Mouse (Mus musculus): ENCODE measurements around the gene Mpdz. TPM values are rescaled to one million over a fixed set of nuclear protein-coding genes. Genes with fewer than 3 reads are reported as not detected.

The Mpdz gene
- total RNA-seq (2021), result 10 to 100 TPM; 60.0 to 64.4 TPM
- long read RNA-seq, experiment 1, full-length matches to known transcripts, result 8 of 46 reads
- long read RNA-seq, experiment 1, partial matches to known transcripts, result 8 of 46 reads
- long read RNA-seq, experiment 1, other reads (novel, unspliced or antisense), result 30 of 46 reads
- long read RNA-seq, experiment 2, full-length matches to known transcripts, result 1 of 10 reads
- long read RNA-seq, experiment 2, partial matches to known transcripts, result 6 of 10 reads
- long read RNA-seq, experiment 2, other reads (novel, unspliced or antisense), result 3 of 10 reads

DNA sequence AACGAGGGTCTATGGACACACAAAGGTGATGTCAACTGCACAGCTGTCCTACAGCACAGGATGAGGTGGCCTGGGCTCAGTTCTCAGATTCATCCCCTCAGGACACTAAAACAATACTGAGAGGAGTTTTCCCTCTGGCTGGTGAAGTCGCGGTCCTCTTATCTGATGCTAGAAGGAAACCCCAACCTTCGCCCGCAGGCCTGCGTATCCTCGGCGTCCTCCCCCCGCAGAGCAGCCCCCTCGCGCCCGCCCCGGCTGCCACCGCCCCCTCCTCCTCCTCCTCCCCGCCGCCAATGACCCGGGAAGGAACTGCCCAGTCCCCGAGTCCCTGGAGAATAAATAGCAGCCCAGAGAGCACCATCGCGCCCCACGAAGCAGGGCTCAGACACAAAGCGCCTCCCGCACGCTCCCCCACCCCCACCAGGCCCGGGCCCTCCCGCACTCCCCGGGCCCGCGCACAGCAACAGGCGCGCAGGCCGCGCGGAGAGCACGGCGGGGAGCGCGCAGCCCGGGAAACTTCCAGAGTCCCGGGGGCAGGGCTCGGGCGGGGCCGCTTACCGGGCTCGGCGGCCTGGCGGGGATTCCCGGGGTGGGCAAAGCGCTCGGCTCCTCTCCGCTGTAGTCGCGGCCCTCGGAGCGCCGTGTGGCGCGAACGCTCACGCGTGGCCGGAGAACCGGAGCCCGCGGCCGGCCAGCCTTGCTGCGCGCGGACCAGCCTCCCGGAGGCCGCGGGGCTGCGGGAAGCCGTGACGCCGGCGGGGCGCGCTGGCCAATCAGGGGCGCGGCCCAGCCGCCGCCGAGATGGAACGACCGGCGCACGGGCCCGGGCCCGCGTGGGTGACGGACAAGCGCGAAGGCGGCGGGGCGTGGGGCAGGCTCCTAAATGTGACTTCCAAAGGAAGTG lies at the start of gene Mpdz:
Gene Mpdz (minus strand): TSS at position 738 of the 904 bp plus-strand sequence.
- DNase-seq (ENCODE audit: low spot score), result peak; percentile 59

DNA sequence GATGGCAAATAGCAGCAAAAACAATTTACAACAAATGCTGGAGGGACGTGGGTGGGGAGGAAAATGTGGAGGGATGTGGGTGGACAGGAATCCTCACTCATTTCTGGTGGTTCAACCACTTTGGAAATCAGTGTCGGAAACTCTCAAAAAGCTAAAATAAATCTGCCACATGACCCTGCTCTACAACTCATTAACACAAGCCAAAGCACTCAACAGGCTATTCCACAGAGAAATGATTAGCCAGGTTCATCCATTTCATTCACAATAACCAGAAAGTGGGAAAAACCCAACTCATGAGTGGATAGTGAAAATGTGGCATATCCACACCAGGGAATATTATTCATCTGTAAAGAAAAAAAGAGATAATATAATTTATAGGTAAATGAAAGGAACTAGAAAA lies 47.9 kb upstream of the Mpdz start:
- DNase-seq (ENCODE audit: low spot score), result no peak

DNA sequence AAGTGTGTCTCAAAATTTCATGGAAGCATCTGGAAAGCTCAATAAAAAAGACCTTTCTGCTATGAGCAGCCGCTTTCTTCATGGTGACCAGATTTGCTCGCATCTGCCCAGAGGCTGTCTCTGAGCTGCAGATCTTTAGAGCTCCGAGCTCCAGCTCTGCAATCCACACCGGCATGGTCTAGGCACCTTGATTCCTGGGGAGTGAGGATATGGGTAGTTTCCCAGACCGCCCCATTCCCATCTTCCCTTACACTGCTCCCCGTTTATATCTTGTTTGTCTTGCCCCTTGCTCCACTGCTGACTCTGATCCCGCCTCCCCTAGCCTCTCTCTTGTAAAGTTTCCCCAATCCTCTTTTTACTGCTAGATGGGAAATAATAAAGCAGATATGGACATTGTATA lies 42.0 kb upstream of the Mpdz start:
- DNase-seq (ENCODE audit: low spot score), result no peak

DNA sequence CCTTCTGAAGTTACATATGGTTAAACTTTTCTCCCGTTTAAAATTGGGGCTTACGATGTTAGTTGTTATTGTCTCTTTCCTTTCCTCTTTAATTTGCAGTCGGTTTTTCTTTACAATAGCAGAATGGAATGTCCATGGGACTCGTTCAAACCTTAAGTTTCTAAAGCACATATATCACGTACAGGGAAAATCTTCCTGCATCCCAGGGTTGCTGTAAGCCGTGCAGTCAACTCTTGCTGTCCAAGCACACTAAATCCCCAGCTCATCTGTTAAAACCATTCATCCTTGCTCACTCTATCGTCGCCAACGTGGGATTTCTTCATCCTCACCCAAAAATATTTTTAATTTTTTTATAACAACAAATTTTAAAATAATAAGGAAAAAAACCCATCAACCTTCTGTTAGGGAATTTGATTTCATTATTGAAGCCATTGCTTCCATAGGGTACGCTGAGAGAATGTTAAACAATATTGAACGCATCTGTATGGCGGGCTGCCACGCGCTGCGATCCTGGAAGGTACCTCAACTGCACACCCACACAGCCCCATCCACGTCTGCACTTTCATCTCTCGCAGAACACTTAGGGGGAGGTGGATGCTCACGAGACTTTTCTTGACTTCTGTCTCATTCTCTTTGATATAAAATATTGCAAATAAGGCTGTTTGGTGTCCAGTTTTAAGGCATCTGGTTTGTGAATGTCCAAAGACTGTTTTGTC lies 41.4 kb upstream of the Mpdz start:
- no peak for DNase-seq (ENCODE audit: low spot score)

DNA sequence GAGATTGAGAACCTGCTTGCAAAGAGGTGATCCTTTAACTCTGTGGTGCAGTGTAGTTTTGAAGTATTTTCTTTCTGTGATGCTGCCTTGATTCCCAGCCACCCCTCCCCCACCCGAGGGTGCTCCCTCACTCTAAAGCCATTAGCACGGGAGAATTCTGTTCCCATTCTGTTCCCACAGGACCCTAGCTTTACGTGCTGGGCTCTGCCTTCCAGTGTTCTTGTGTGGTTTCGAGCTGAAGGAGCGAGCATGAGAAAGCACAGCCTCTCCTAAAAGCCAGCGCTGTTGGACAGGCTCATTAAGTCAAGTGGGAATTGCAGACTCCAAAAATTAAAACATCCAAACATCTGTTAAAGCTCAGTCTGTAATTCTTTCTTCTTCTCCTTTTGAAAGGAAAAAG lies 40.5 kb upstream of the Mpdz start:
- peak; percentile 42 for DNase-seq (ENCODE audit: low spot score)

DNA sequence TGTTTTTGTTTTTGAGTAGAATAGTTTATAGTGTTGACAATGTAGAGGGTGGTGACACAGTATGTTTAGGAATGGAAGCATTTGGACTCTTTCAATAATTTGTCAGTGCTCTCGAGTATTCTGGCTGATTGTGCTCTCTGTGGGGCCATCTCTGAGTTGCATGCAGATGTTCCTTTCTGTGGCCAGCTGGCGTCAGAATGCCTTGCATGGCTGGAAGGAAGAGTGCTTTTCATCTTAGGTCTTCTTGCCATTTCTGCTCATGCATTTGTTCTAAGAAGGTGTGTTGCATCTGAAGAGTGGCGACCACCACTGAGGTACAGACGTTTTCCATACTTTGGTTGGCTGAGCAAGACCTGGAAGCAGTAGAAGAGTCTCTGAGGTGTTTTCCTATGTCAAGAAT lies 24.2 kb upstream of the Mpdz start:
- peak; percentile 26 for DNase-seq (ENCODE audit: low spot score)

DNA sequence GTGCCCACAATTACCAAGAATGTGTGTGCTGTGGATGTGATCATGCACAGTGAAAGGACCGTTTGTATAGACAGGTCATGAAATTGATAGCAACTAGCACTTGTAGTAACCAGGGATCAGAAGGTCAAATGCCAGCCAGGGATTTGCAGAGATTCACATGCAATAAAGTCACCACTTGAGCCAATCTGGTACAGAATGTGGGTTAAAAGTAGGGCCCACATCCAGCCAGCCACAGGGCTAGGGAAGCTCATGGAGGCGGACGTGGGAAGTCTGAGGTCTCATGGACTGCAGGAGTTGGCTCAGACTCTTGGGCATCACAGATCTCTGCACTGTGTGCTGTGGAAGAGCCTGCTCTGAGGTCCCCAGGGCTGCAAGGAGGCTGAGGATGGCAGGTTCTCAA lies 22.6 kb upstream of the Mpdz start:
- no peak for DNase-seq (ENCODE audit: low spot score)

DNA sequence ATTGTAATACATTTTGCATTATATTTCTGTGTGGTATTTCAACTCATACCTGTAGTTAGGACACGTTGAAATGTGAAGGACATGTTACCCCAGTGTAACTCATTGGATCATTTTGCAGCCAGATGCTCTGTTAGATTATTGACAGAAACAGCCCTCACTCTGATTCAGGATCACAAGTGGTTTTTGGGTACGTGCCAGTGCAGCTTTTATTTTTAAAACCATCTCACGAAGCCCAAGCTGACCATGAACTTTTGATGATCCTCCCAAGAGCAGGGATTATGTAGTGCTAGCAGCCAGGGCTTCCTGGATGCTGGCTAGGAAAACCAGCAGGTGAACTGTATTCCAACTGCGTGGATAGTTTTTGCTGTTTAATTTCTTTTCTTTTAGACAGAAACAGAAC lies 19.6 kb upstream of the Mpdz start:
- DNase-seq (ENCODE audit: low spot score), result peak; percentile 39

DNA sequence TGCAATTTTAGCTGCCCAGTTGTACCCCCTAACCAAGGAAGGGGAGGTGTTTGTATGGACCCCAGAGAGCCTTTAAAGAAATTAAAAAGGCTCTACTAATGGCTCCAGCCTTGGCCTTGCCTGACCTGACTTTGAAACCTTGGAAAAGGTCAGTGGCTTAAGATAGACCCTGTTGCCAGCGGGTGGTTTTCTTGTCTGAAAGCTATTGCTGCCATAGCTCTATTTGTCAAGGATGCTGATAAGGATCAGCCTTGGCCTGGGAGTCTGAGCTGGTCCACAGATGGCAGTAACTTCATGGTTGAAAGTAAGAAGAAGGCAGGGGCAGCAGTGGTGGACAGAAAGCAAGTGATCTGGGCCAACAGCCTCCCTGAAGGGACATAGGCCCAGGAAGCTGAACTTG lies 16.3 kb upstream of the Mpdz start:
- DNase-seq (ENCODE audit: low spot score), result no peak

DNA sequence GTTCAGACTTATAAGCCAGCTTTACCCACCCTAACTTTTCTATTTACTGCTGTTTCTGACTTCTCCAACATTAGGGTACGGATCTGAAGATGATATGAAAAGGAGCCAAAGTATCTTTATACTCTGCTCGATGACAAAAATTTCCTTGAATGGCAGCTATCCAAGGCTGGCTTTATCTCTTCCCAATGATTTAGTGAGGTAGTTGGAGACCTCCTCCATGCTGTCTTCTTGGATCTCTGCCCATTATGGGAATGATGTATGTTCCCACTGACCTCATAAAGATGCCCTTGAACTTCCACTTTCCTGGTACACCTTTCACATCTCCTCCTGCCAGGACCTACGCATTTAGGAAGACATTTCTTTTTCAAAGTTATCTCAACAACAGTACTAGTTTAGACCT lies 11.2 kb upstream of the Mpdz start:
- no peak for DNase-seq (ENCODE audit: low spot score)

DNA sequence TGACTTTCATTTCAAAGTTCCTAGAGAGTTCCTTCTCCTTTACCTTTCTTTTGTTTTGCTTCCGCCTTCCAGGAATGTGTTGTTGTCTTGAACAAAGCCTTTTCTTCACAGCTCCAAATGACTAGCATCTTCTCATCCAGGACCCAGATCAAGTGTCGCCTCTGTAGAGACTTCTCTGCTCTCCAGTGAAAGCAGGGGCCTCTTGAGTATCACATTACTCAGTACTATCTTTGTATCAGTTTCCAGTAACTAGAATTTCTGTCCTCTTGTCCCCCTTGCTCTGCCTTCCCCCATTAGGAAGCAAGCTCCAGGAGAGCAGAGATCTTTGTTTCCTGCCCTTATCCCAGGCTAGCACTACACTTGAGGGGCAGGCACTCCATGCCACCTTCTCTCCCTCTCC lies 9.6 kb upstream of the Mpdz start:
- no peak for DNase-seq (ENCODE audit: low spot score)

DNA sequence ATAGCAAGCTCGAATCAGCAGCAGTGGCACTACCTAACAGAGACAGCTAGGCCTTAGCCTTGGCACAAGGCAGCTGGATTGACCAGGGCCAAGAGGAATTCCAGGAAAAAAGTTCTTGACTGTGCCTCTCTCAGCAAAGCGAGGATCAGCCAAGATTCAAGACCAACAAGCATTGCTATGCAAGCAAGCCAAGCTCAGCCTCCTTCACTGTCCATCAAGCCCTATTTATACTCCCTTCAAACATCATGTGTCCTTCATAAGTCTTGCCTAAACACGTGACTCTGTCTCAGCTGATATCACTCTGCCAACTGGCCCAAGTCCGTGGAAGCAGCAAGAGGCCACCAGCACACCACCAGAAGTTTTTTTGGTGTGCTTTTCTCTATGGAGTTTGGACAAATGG lies 6.8 kb upstream of the Mpdz start:
- DNase-seq (ENCODE audit: low spot score), result no peak

DNA sequence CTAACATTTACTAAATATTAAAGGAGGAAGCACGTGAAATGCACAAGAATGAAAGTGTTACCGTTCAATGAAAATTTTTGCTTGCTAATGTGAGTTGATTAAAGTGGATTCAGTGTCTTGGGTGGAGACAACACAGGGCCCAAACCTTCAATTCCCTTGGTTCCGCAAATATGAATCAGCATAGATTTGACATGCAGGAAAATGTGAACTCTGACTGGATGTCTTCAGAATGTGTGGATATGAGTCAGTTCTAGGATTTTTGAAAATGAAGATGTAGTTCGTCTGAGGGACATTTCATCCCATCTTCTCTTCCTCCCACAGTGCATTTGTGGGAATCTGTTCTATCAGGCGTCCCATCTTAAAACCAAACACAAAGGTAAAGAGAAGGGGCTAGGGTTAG lies 951 bp upstream of the Mpdz start:
- DNase-seq (ENCODE audit: low spot score), result no peak

DNA sequence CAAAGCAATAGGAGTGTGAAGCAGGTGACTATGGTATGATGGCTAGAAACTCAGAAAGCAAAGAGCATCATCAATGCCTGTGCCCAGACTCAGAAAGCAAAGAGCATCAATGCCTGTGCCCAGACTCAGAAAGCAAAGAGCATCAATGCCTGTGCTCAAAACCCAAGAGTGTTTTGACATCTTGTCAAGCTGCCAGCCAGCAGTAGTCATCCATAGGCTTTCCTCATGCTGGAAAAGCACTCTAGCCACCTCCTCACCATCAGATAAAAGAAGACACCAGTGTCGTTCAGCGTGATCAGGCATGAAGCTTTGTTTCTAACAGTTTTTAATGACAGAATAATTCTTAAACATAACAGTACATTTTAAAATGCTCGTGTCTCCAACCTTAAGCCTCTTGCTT lies 8.7 kb downstream of the Mpdz start:
- no peak for DNase-seq (ENCODE audit: low spot score)

DNA sequence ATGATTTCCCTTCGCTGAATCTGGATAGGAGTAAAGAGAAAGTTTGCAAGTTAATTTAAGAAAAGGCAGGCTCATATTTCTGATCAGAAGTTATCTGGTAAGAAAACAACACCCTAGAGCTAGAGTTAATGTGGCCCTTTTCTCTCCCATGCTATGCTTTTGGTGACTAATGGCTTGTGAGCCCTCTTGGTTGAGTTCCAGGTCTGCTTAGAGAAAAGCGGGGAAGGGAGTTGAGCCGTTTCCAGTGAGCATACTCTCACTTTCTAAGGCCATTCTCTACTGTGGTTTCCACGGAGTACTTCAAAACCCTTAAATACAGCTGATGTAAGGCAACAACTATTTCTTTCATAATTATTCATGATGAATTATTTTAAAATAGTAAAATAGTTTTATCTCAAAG lies 11.8 kb downstream of the Mpdz start:
- no peak for DNase-seq (ENCODE audit: low spot score)

DNA sequence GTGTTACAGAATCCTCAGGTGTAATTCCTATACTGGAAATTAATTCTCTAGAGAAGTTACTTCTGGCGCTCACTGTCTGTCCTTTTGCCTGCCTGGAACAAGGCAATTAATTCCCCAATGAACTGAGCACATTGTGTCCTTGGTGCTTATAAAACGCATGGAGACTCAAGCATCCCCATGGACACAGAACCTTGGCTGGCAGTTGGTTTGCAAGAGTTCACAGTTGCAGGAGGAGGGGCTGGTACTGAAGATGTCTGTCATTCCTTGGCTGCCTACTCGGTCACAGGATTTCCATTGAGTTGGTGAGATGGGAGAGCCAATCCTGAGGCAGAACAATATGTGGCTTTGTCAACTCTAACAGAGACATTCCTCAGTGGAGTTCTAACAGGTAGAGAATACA lies 12.5 kb downstream of the Mpdz start:
- DNase-seq (ENCODE audit: low spot score), result peak; percentile 40

DNA sequence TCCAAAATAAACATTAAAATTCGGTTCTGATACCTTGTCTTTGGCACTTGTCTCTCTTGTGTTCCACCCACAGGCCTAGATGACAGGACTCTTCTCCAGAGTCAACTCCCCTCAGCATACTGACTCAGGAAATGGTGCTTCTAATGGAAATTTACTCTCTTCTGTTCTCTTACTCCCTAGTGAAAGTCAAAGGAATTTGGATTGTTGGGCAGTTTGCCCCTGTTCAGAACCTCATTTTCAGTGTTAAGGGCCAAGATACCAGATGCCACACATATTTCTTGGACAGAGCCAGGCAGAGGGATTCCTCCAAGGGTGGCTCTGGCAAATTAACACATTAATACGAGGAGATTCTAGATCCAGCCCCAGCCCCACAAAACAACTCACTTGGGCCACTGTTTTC lies 12.9 kb downstream of the Mpdz start:
- DNase-seq (ENCODE audit: low spot score), result no peak

DNA sequence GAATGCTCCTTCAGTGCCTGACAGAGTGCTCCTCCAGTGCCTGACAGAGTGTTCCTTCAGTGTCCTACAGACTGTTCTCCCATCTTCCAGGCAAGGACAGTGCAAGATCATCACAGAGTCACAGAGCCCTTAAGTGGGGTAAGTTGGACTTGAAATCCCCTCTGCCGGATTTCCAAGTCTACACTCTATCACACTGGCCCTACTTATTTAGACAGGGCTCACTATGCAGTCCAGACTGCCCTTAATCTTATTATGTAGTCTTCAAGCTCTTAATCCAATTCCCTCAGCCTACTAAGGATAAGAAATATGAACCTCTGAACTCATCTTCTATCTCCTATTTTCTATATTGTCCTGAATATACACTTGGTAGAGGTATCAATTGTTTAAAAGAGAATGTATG lies 19.1 kb downstream of the Mpdz start:
- DNase-seq (ENCODE audit: low spot score), result no peak

DNA sequence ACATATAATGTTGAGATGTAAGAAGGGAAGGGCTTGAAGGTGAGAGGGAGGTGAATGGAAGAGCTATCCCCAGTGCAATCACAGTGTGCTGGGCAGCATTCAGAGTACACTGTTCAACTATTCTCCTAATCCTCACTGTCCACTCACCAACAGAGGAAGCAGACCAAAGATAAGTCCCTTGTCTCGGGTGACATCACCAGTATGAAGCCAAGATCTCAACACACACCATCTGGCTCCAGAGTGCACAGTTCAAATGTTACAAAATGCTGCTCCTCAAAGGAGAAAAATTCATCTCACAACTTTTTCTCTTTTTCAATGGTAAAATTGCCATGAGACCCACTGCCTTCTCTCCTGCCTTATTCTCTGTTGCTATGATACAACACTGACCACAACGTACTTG lies 21.0 kb downstream of the Mpdz start:
- no peak for DNase-seq (ENCODE audit: low spot score)

DNA sequence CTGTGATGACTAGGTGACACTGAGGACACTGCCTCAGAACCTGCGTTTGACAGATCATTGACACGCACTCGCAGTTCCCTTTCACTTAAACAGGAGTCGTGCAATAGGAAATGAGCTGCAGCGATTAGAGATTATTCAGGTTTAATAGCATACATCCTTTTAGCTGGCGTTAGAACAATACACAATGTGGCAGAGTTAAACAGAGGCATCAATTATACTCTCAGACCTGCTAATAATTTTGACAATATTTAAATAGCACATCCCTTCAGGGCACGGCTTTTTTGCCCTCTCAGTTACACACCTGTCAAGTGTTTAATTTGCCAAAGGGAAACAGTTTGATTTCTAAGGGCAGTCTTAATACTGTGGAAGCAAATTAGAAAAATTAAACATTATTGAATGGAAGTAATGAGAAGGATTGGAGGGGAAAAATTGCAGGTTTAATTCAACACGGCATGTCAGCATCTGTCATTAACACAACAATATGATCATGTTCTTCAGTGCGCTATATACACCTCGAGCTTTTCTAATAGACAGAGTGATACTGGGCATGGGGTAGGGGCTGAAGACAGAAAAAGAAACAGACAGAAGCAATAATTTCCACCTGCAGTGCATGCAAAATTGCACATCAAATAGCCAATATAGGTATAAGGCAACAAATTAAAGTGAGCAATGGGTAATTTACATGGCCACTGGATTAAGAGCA lies 27.1 kb downstream of the Mpdz start:
- no peak for DNase-seq (ENCODE audit: low spot score)

DNA sequence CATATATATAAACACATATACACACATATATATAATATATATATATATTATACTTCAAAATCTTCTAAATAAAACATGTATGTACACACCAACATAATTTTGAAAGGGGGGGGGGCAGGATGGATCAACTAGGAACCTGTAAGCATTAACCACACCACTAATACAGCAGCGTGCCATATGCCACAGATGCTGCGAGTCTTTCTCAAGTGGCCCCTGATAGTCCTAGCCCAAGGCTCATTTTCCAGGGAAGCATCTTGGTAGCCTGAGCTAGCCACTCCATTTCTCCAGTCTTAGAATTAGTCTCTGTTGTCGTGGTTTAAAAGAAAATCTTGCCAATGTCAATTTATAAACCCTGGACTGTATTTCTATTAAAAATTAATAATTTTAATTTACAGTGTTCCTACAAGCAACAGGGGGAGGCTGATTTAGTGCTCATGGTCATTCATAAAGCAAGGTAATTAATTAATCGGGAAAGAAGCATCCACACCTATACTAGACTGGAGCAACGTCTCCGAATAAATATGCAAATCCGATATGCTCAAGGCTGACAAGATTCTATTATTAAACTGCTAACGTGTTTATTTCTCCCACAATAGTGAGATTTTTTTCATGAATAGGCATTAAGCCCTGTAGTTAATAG lies 27.8 kb downstream of the Mpdz start:
- no peak for DNase-seq (ENCODE audit: low spot score)
